Mouse (Mus musculus) embryonic facial prominence, embryonic 11.5 days (tissue): ENCODE data around the gene Fkbp7. TPM values are rescaled to one million over a fixed set of nuclear protein-coding genes. Genes with fewer than 3 reads are reported as not detected.

Source experiments
- ATAC-seq: fragments of 200-750 bp; cut with Nextera tagmentation; replicated peaks from 2 replicates; pipeline ENCODE4 v1.8.0; 2017; ENCODE audit warnings: low read depth; ENCODE audit not compliant: insufficient number of reproducible peaks, low FRiP score, low TSS enrichment
- DNase-seq: peaks from one replicate; pipeline ENCODE4 v3.0.0-alpha.2; 2015; ENCODE audit warnings: low spot score
- H3K27ac ChIP-seq: fragments of 300-500 bp; sonication (generic); replicated peaks from 2 replicates; pipeline ENCODE4 v1.5.1; 2014; ENCODE audit warnings: mild to moderate bottlenecking, low read depth, low read length, control low read depth
- H3K27me3 ChIP-seq: fragments of 300-500 bp; sonication (generic); 2 replicates; pipeline ENCODE4 v1.6.1; 2014; ENCODE audit warnings: mild to moderate bottlenecking, low read length, moderate library complexity, mixed read lengths; ENCODE audit not compliant: control insufficient read depth, insufficient read depth
- H3K36me3 ChIP-seq: fragments of 300-500 bp; sonication (generic); replicated peaks from 2 replicates; pipeline ENCODE4 v1.6.1; 2014; ENCODE audit warnings: low read depth, mild to moderate bottlenecking, low read length, moderate library complexity, mixed read lengths; ENCODE audit not compliant: control insufficient read depth, insufficient read depth
- H3K4me1 ChIP-seq: fragments of 300-500 bp; sonication (generic); 2 replicates; pipeline ENCODE4 v1.6.1; 2014; ENCODE audit warnings: low read length, mixed read lengths; ENCODE audit not compliant: control insufficient read depth, insufficient read depth
- H3K4me2 ChIP-seq: fragments of 300-500 bp; sonication (generic); 2 replicates; pipeline ENCODE4 v1.6.1; 2014; ENCODE audit warnings: low read depth, mild to moderate bottlenecking, control low read depth, low read length, moderate library complexity
- H3K4me3 ChIP-seq: fragments of 300-500 bp; sonication (generic); 2 replicates; pipeline ENCODE4 v1.5.1; 2014; ENCODE audit warnings: low read depth, low read length, control low read depth
- H3K9ac ChIP-seq: fragments of 300-500 bp; sonication (generic); replicated peaks from 2 replicates; pipeline ENCODE4 v1.6.1; 2014; ENCODE audit warnings: mild to moderate bottlenecking, control low read depth, low read length
- H3K9me3 ChIP-seq: fragments of 300-500 bp; sonication (generic); replicated peaks from 2 replicates; pipeline ENCODE4 v1.6.1; 2016; ENCODE audit warnings: mild to moderate bottlenecking, low read length, inconsistent platforms, mixed read lengths; ENCODE audit not compliant: control insufficient read depth
- WGBS: fragments of 180-500 bp; shearing (Covaris S2); extraction: QIAGEN DNeasy Blood & Tissue Kit; methylation state at CpG from one replicate; pipeline ENCODE4 v1.1.7; 2014; 5-methylcytosine and 5-hydroxymethylcytosine counted together
- polyA plus RNA-seq: library from polyadenylated mRNA; unstranded; fragments of >200 nt; fragmentation: Nextera tagmentation; extraction: Ambion mirVana; gene quantifications from 2 replicates; pipeline ENCODE4 v1.2.1, GENCODE M21; 2014

Gene Fkbp7
- polyA plus RNA-seq = 42.6 and 45.8 TPM in 2 replicates

DNA sequence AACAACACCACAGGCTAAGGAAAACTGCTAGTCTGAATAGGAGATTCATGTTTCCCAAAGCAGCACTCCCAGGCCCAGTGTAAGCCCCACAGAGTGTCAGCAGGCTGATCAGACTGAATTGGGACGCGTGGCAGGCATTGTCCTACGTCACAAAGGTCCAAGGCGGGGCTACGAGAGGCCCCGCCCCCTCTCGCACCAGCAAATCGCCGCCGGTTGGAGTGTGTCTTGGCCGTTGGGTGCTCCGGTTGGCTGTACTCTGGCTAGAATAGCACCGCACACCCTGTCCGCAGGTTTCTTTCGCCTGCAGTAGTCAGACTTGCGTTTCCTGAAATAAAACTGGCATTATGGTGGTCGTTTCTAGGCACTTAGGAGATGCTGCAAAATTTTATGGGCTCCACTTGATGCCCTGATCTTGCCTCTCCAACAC is at the start of gene Fkbp7:
Fkbp7 (minus strand) TSS at position 151 of the 427 bp plus-strand sequence.
- Histone ChIP-seq H3K27ac (0 out of 2 replicates have a peak within 1 kb of the TSS, but pooled peaks have one; percentile 10), H3K4me1 (no peaks in the 10 kb centered on the region), H3K4me3 (peak within 1 kb of the TSS; percentile 40), H3K27me3 (no peaks in the 10 kb centered on the region), H3K9ac (peak within 1 kb of the TSS; percentile 60), H3K9me3 (no peaks in the 10 kb centered on the region), H3K36me3 (no peaks in the 10 kb centered on the region), H3K4me2 (peak within 1 kb of the TSS; percentile 47)
- ATAC-seq (peak; percentile 87), DNase-seq (peak; percentile 95)
- WGBS = under 1% methylated on average over 17 of the region's 17 CpGs

DNA sequence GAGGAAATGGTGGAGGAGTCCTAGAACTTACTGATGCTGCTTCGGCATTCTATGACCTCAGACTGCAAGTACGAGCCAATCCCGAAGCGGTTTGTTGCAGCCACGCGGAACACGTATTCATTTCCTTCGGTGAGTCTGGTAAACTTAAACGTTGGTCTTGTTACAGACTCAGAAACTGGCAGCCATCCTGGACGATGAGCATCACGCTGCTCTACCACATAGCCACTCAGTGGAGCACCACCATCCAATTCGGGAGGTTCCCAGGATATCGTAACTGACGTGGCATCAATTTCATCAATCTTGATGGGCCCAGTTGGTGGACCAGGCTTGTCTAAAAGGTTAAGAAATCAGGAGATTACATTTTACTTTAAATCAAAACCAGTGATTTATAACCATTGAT is 46.7 kb upstream of the Fkbp7 start:
- Histone ChIP-seq H3K9ac (no peak overlapping the region), H3K4me3 (no peak overlapping the region), H3K27me3 (no peaks in the 10 kb centered on the region), H3K4me1 (no peaks in the 10 kb centered on the region), H3K4me2 (no peak overlapping the region), H3K9me3 (no peaks in the 10 kb centered on the region), H3K36me3 (no peaks in the 10 kb centered on the region), H3K27ac (no peak overlapping the region)
- DNase-seq (no peak), ATAC-seq (no peak)
- WGBS = 95% methylated on average over 14 of the region's 14 CpGs

DNA sequence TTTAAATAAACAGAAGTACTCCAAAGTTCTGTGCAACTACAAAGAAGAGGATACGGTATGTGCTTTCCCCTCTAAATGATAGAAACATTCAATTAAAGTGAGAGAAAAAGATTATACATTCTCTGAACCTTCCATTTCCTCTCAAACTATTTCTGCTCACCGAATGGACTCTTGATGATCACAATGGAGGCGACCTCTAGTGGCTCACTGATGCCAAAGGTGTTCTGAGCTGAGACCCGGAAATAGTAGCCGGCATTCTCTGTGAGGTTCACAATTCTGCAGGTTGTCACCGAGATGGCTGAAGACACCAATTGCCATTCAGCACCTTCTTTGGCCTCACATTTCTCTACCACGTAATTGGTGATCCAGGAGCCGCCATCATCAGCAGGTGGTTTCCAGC is 42.1 kb upstream of the Fkbp7 start:
- Histone ChIP-seq H3K36me3 (no peaks in the 10 kb centered on the region), H3K4me2 (no peak overlapping the region), H3K9me3 (no peaks in the 10 kb centered on the region; the same call in 1 of the 2 replicates), H3K9ac (no peak overlapping the region), H3K4me3 (no peak overlapping the region), H3K27me3 (no peaks in the 10 kb centered on the region), H3K4me1 (no peaks in the 10 kb centered on the region), H3K27ac (no peak overlapping the region)
- no peak for ATAC-seq
- peak; percentile 6 for DNase-seq
- WGBS = 74% methylated on average over 8 of the region's 8 CpGs

DNA sequence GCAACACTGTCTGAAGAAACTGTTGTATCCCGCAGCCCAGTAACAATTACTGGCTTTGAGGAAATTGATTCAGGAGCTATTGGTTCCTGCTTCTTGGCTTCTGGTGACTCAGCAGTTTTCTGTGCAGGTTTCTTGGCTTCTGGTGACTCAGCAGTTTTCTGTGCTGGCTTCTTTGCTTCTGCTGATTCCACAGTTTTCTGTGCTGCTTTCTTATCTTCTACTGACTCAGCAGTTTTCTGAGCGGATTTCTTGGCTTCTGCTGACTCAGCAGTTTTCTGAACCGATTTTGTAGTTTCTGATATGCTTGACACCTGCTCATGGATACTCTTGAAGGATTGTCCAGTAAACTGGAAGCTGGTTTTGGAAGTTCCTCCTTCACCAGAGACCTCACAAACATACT is 35.6 kb upstream of the Fkbp7 start:
- Histone ChIP-seq H3K27me3 (no peaks in the 10 kb centered on the region), H3K27ac (no peak overlapping the region), H3K36me3 (no peaks in the 10 kb centered on the region), H3K4me3 (no peak overlapping the region), H3K4me1 (no peaks in the 10 kb centered on the region), H3K9me3 (no peaks in the 10 kb centered on the region; the same call in none of the 2 replicates), H3K9ac (no peak overlapping the region), H3K4me2 (no peak overlapping the region)
- ATAC-seq (no peak), DNase-seq (no peak)
- 91% methylated on average over 3 of the region's 3 CpGs for WGBS

DNA sequence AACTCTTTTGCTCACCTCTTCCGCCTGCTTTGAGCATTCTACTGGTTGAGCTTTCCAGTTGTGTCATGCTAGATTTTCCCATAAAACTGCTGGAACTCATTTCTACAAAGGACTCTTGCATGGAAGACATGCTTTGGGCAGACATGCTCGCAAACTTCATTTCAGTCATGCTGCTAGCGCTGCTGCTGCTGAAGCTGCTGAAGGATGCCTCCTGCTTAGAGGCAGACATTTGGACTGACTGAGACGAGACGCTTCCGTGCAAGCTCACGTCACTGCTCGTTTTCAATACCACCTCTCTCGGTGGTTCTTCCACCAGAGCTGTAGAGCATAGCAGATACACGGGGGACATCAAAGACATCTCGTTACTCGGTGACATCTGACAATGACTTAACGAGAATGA is 32.7 kb upstream of the Fkbp7 start:
- H3K27ac ChIP-seq = no peak overlapping the region
- no peak overlapping the region for H3K4me2 ChIP-seq
- no peaks in the 10 kb centered on the region; the same call in none of the 2 replicates for H3K9me3 ChIP-seq
- ATAC-seq (no peak), DNase-seq (no peak)
- H3K36me3 ChIP-seq = no peaks in the 10 kb centered on the region
- no peak overlapping the region for H3K9ac ChIP-seq
- H3K4me1 ChIP-seq = no peaks in the 10 kb centered on the region
- no peak overlapping the region for H3K4me3 ChIP-seq
- 90% methylated on average over 13 of the region's 13 CpGs for WGBS
- H3K27me3 ChIP-seq = no peaks in the 10 kb centered on the region

DNA sequence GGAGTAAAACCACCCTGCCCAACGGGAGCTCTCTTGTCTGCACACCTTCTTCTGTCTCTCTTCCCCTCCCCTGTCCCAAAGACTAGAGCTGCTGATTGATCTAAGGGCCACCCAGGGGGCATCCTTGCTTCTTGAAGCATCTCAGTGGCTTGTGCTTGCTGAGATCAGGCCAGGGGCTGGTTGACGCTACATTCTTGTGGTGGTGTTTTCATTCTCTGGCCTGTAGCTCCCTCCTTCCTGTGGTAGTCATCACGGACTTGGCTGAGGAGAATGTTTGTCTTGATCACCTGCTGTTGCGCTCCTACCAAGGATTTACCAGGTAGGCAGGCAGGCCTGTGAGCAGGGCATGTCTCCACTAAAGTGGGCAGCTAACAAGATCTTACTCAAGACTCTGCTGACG is 29.8 kb upstream of the Fkbp7 start:
- Histone ChIP-seq H3K36me3 (no peaks in the 10 kb centered on the region), H3K27ac (no peak overlapping the region), H3K9me3 (no peaks in the 10 kb centered on the region), H3K4me2 (no peak overlapping the region), H3K4me1 (no peaks in the 10 kb centered on the region), H3K27me3 (no peaks in the 10 kb centered on the region), H3K4me3 (no peak overlapping the region), H3K9ac (no peak overlapping the region)
- DNase-seq (no peak), ATAC-seq (no peak)
- WGBS = 79% methylated on average over 5 of the region's 5 CpGs

DNA sequence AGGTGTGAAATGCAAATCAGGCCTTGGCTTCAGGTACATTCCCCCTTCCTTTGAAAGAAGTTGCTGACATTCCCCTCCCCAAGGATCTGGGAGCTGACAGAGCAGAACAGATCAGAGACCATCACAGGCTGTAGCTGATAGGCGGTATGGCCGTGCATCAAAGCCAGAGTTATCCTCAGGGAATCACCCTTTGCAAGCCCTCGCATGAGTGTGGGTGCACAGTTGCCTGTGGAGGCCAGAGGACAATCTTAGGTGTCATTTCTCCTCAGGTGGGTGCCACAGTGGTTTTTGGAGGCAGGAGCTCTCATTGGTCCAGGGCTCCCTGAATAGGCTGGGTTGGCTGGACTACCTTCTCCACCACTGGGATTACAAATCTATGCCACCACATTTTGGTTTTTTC is 29.3 kb upstream of the Fkbp7 start:
- Histone ChIP-seq H3K9me3 (no peaks in the 10 kb centered on the region), H3K36me3 (no peaks in the 10 kb centered on the region), H3K27me3 (no peaks in the 10 kb centered on the region), H3K9ac (no peak overlapping the region), H3K4me2 (no peak overlapping the region), H3K4me3 (no peak overlapping the region), H3K27ac (no peak overlapping the region), H3K4me1 (no peaks in the 10 kb centered on the region)
- no peak for ATAC-seq
- no peak for DNase-seq
- WGBS = 91% methylated on average over 3 of the region's 3 CpGs

DNA sequence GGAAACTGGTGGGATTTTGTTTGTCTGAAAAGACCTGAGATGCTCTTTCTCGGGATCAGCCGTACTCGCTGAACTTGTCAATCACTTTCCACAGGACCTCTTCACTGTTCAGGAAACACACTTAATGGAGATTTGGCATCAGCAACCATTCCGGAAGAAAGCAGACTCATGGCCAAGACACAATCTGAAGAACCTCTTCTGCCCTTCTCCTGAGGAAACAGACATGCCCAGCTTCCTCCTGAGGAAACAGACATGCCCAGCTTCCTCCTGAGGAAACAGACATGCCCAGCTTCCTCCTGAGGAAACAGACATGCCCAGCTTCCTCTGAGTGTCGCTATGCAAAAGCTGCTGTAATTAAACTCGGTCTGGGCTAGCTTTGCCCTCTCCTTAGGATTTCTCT is 22.4 kb upstream of the Fkbp7 start:
- Histone ChIP-seq H3K4me1 (no peaks in the 10 kb centered on the region), H3K36me3 (peaks cover 3% of the 10 kb centered on the region)
- WGBS = 85% methylated on average over 6 of the region's 6 CpGs

More for the DNA sequence above, 22.4 kb upstream of the Fkbp7 start:
- Histone ChIP-seq H3K4me3 (no peak overlapping the region), H3K9me3 (no peaks in the 10 kb centered on the region), H3K4me2 (no peak overlapping the region), H3K27me3 (no peaks in the 10 kb centered on the region), H3K27ac (no peak overlapping the region), H3K9ac (no peak overlapping the region)
- ATAC-seq (no peak), DNase-seq (no peak)
